Mouse (Mus musculus) frontal cortex, postnatal 10 days (tissue): Measurements from ENCODE around the gene Ahnak2.
A peak's percentile ranks its signal among the peaks of the same experiment; 100 is the strongest.
"Not testable (repeated sequence)": the region's sequence is repeated elsewhere in the genome, so short reads cannot be mapped to it uniquely, and the experiment has no call there.

Experiments
- DNase-seq, 2 experiments: peaks; one replicate each; pipeline ENCODE4 v3.0.0; 2022; ENCODE audit warnings: low spot score in 2 of 2, mixed read lengths in 1 of 2

The Ahnak2 gene

GRCm38 (mm10) chr12:112801864-112802846 is at the start of gene Ahnak2:
Gene Ahnak2 (minus strand): TSS chr12:112802657.
- no peak for DNase-seq

GRCm38 (mm10) chr12:112851116-112851515 is 48.7 kb upstream of the Ahnak2 start:
- DNase-seq: no peak

- no peak for DNase-seq
Measured at GRCm38 (mm10) chr12:112850344-112850743, 47.9 kb upstream of the Ahnak2 start.

- no peak for DNase-seq
Measured at GRCm38 (mm10) chr12:112849235-112850022, 47.0 kb upstream of the Ahnak2 start.

- no peak for DNase-seq
Measured at GRCm38 (mm10) chr12:112847880-112848279, 45.4 kb upstream of the Ahnak2 start.

- DNase-seq: peak in 1 of 2 experiments; percentile 71
Measured at GRCm38 (mm10) chr12:112843803-112844202, 41.3 kb upstream of the Ahnak2 start.

- not testable (repeated sequence) for DNase-seq
Measured at GRCm38 (mm10) chr12:112842128-112842527, 39.7 kb upstream of the Ahnak2 start.

- not testable (repeated sequence) for DNase-seq
Measured at GRCm38 (mm10) chr12:112841338-112841892, 39.0 kb upstream of the Ahnak2 start.

- DNase-seq: no peak
Measured at GRCm38 (mm10) chr12:112840209-112841086, 38.0 kb upstream of the Ahnak2 start.

- DNase-seq: no peak
Measured at GRCm38 (mm10) chr12:112835046-112835445, 32.6 kb upstream of the Ahnak2 start.

GRCm38 (mm10) chr12:112833527-112833926 is 31.1 kb upstream of the Ahnak2 start:
- DNase-seq: no peak

- DNase-seq: no peak
Measured at GRCm38 (mm10) chr12:112832411-112832810, 30.0 kb upstream of the Ahnak2 start.

GRCm38 (mm10) chr12:112830570-112830969 is 28.1 kb upstream of the Ahnak2 start:
- no peak for DNase-seq

- no peak for DNase-seq
Measured at GRCm38 (mm10) chr12:112830141-112830540, 27.7 kb upstream of the Ahnak2 start.

- DNase-seq: peak; percentile 94 to 97
Measured at GRCm38 (mm10) chr12:112829244-112829864, 26.9 kb upstream of the Ahnak2 start, which contains the start of gene Cdca4. Gene Cdca4 (minus strand): TSS chr12:112829423.

GRCm38 (mm10) chr12:112828501-112829243 is 26.2 kb upstream of the Ahnak2 start:
- DNase-seq: no peak

- no peak for DNase-seq
Measured at GRCm38 (mm10) chr12:112825901-112826300, 23.4 kb upstream of the Ahnak2 start.

GRCm38 (mm10) chr12:112823221-112823620 is 20.8 kb upstream of the Ahnak2 start:
- peak in 1 of 2 experiments; percentile 6 for DNase-seq

- DNase-seq: peak in 1 of 2 experiments; percentile 4
Measured at GRCm38 (mm10) chr12:112822676-112823075, 20.2 kb upstream of the Ahnak2 start.

GRCm38 (mm10) chr12:112821974-112822373 is 19.5 kb upstream of the Ahnak2 start:
- DNase-seq: no peak
